Mouse (Mus musculus) layer of hippocampus, adult 18-20 months (tissue): ENCODE measurements at regions not wholly inside any gene's neighbourhood (a gene's known extent, or its start where the extent isn't known, plus 50 kb on each side); places are given as distances from the start of the nearest gene placed in this dataset.
A peak's percentile ranks its signal among the peaks of the same experiment; 100 is the strongest.

Experiments
- DNase-seq, 2 experiments: peaks; one replicate each; pipeline ENCODE4 v3.0.0; 2022; ENCODE audit warnings: low spot score in 2 of 2

GRCm38 (mm10) chr14:54101775-54102174 is 152.1 kb downstream of the Dad1 start:
- no peak for DNase-seq

- peak in 1 of 2 experiments; percentile 14 for DNase-seq
Observed at GRCm38 (mm10) chr14:54099360-54099759, 154.5 kb downstream of the Dad1 start.

GRCm38 (mm10) chr14:54098122-54098775 is 155.7 kb downstream of the Dad1 start:
- DNase-seq: no peak

GRCm38 (mm10) chr14:54097026-54097425 is 156.9 kb downstream of the Dad1 start:
- DNase-seq: no peak

GRCm38 (mm10) chr14:54092444-54092843 is 161.5 kb downstream of the Dad1 start:
- DNase-seq: no peak

GRCm38 (mm10) chr14:54086660-54087059 is 167.2 kb downstream of the Dad1 start:
- peak in 1 of 2 experiments; percentile 51 for DNase-seq

- DNase-seq: no peak
Observed at GRCm38 (mm10) chr14:54074659-54075058, 179.2 kb downstream of the Dad1 start.

GRCm38 (mm10) chr14:54072283-54072912 is 181.5 kb downstream of the Dad1 start:
- DNase-seq: no peak

- no peak for DNase-seq
Observed at GRCm38 (mm10) chr14:54070240-54070639, 183.7 kb downstream of the Dad1 start.

- DNase-seq: no peak
Observed at GRCm38 (mm10) chr14:54068684-54069083, 185.2 kb downstream of the Dad1 start.

- no peak for DNase-seq
Observed at GRCm38 (mm10) chr14:54065466-54065865, 188.4 kb downstream of the Dad1 start.

GRCm38 (mm10) chr14:54064541-54065402 is 189.1 kb downstream of the Dad1 start:
- DNase-seq: peak; percentile 71 to 92

- no peak for DNase-seq
Observed at GRCm38 (mm10) chr14:54061570-54061969, 192.3 kb downstream of the Dad1 start.

GRCm38 (mm10) chr14:54059776-54060175 is 194.1 kb downstream of the Dad1 start:
- peak; percentile 74 to 93 for DNase-seq

GRCm38 (mm10) chr14:54059096-54059495 is 194.8 kb downstream of the Dad1 start:
- DNase-seq: no peak

- no peak for DNase-seq
Observed at GRCm38 (mm10) chr14:54056691-54057090, 197.2 kb downstream of the Dad1 start.

- DNase-seq: no peak
Observed at GRCm38 (mm10) chr14:54055390-54055789, 198.5 kb downstream of the Dad1 start.

GRCm38 (mm10) chr14:54042286-54042685 is 211.6 kb downstream of the Dad1 start:
- no peak for DNase-seq

- no peak for DNase-seq
Observed at GRCm38 (mm10) chr14:54040644-54041043, 213.3 kb downstream of the Dad1 start.

- DNase-seq: no peak
Observed at GRCm38 (mm10) chr14:54034516-54034915, 219.4 kb downstream of the Dad1 start.

GRCm38 (mm10) chr14:54023552-54023951 is 230.4 kb downstream of the Dad1 start:
- no peak for DNase-seq

GRCm38 (mm10) chr14:54021443-54021842 is 232.5 kb downstream of the Dad1 start:
- no peak for DNase-seq
